Mouse (Mus musculus): ENCODE results near the gene Gm45208. TPM values are rescaled to one million over a fixed set of nuclear protein-coding genes. Genes with fewer than 3 reads are reported as not detected.
"Not testable (repeated sequence)": the region's sequence is repeated elsewhere in the genome, so short reads cannot be mapped to it uniquely, and the experiment has no call there.

Gene Gm45208
- polyA plus RNA-seq, 1 experiment: 0.46 TPM

DNA sequence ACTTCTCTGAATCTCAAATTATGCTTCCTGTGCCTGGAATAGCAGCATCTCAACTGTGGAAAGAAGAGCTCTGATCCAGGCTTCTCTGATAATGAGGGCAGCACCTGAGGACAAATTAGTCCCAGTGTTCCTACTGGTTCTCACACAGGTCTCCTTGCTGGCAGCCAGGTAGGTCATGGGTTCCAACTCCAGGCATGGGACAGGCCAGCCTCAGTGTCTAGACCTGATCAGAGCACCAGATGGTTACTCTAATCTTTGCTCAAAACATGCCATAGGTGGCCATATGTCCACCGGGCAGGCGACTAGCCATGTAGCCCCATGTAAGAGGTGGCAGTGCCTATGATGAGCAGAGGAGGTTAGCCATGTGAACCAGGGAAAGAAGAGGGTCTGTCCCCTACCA lies 33.7 kb upstream of the Gm45208 start:
- TF ChIP-seq POLR2A (IDR thresholded peaks at IDR 0.05; ENCODE audit: extremely low read depth, insufficient read depth, low read length) (no peak), CTCF (IDR thresholded peaks at IDR 0.05; ENCODE audit: extremely low read depth, insufficient read depth, low read length) (no peak)
- H3K4me3 ChIP-seq (ENCODE audit: insufficient read depth, low read length): no peak overlapping the region
- no peaks in the 10 kb centered on the region for H3K4me1 ChIP-seq (ENCODE audit: control insufficient read depth, insufficient read depth, low read length)
- H3K27ac ChIP-seq (ENCODE audit: insufficient read depth, low read length): no peak overlapping the region

- no peak overlapping the region for H3K27ac ChIP-seq (ENCODE audit: insufficient read depth, low read length)
- H3K4me1 ChIP-seq (ENCODE audit: control insufficient read depth, insufficient read depth, low read length): no peaks in the 10 kb centered on the region
- no peak overlapping the region for H3K4me3 ChIP-seq (ENCODE audit: insufficient read depth, low read length)
- TF ChIP-seq POLR2A (IDR thresholded peaks at IDR 0.05; ENCODE audit: extremely low read depth, insufficient read depth, low read length) (no peak), CTCF (IDR thresholded peaks at IDR 0.05; ENCODE audit: extremely low read depth, insufficient read depth, low read length) (no peak)
Observed at GRCm38 (mm10) chrX:7690486-7690885, 31.6 kb upstream of the Gm45208 start.

- Histone ChIP-seq H3K27ac (ENCODE audit: insufficient read depth, low read length) (no peak overlapping the region), H3K4me3 (ENCODE audit: insufficient read depth, low read length) (no peak overlapping the region), H3K4me1 (ENCODE audit: control insufficient read depth, insufficient read depth, low read length) (no peaks in the 10 kb centered on the region)
- peak; percentile 24; the same call in 1 of the 2 replicates for TF ChIP-seq CTCF (IDR thresholded peaks at IDR 0.05; ENCODE audit: extremely low read depth, insufficient read depth, low read length)
- no peak for TF ChIP-seq POLR2A (IDR thresholded peaks at IDR 0.05; ENCODE audit: extremely low read depth, insufficient read depth, low read length)
Observed at GRCm38 (mm10) chrX:7692862-7693261, 29.2 kb upstream of the Gm45208 start.

- Histone ChIP-seq H3K4me3 (ENCODE audit: insufficient read depth, low read length) (no peak overlapping the region; the same call in 1 of the 2 replicates), H3K27ac (ENCODE audit: insufficient read depth, low read length) (no peak overlapping the region), H3K4me1 (ENCODE audit: control insufficient read depth, insufficient read depth, low read length) (no peaks in the 10 kb centered on the region)
- TF ChIP-seq CTCF (IDR thresholded peaks at IDR 0.05; ENCODE audit: extremely low read depth, insufficient read depth, low read length): no peak
- no peak for TF ChIP-seq POLR2A (IDR thresholded peaks at IDR 0.05; ENCODE audit: extremely low read depth, insufficient read depth, low read length)
Observed at GRCm38 (mm10) chrX:7696520-7696919, 25.5 kb upstream of the Gm45208 start.

- Histone ChIP-seq H3K4me3 (ENCODE audit: insufficient read depth, low read length) (peak within 1 kb of the TSS; percentile 70), H3K27ac (ENCODE audit: insufficient read depth, low read length) (no peak within 1 kb of the TSS), H3K4me1 (ENCODE audit: control insufficient read depth, insufficient read depth, low read length) (no peaks in the 10 kb centered on the region)
- TF ChIP-seq POLR2A (IDR thresholded peaks at IDR 0.05; ENCODE audit: extremely low read depth, insufficient read depth, low read length): peak; percentile 68; the same call in 1 of the 2 replicates
- no peak for TF ChIP-seq CTCF (IDR thresholded peaks at IDR 0.05; ENCODE audit: extremely low read depth, insufficient read depth, low read length)
Observed at GRCm38 (mm10) chrX:7696954-7697381, 25.1 kb upstream of the Gm45208 start, which contains the start of gene Gpkow. Gpkow (plus strand) TSS chrX:7697131.

DNA sequence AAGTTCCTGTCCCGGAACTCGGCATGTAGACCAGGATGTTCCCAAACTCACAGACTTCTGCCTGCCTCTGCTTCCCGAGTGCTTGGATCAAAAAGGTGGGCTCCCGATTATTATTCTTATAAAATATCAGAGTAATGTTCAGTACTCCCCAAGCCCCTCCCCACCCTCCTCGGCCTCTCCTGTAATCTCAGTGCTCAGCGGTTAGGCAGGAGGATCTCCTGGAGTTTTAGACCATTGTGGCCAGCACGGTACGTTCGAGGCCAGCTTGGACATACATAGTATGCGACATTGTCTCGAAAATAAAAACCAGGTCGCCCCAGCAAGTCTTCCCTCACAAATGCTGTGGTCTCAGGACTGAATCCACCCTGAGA lies 8.3 kb upstream of the Gm45208 start:
- H3K27ac ChIP-seq (ENCODE audit: insufficient read depth, low read length); H3K4me1 ChIP-seq (ENCODE audit: control insufficient read depth, insufficient read depth, low read length): not testable (repeated sequence)
- H3K4me3 ChIP-seq (ENCODE audit: insufficient read depth, low read length): peak overlapping the region; percentile 43

GRCm38 (mm10) chrX:7714135-7714899 lies 7.7 kb upstream of the Gm45208 start, which contains the start of gene Wdr45:
Wdr45 (plus strand) TSS chrX:7714333.
- Histone ChIP-seq H3K27ac (ENCODE audit: insufficient read depth, low read length) (peak within 1 kb of the TSS; percentile 52), H3K4me3 (ENCODE audit: insufficient read depth, low read length) (peak within 1 kb of the TSS; percentile 43)
- not testable (repeated sequence) for H3K4me1 ChIP-seq (ENCODE audit: control insufficient read depth, insufficient read depth, low read length)

- H3K4me3 ChIP-seq (ENCODE audit: insufficient read depth, low read length); H3K4me1 ChIP-seq (ENCODE audit: control insufficient read depth, insufficient read depth, low read length): not testable (repeated sequence)
Observed at GRCm38 (mm10) chrX:7716058-7716457, 6.0 kb upstream of the Gm45208 start.

DNA sequence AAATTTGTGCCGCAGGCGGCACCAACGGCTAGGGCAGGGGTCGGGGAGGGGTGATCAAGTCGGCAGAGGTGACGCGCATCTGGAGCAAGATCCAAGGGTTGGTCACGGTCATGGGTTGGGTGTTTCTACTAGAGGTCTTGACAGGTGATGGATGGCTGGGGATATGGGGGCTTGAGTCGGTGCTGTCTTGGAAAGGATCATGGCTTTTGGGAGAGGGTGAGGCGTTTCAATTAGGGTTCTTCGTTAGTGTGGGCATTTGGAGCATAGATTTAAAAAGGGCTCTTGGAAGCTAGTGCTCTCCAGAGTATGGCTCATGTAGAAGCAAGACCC lies 202 bp downstream of the Gm45208 start:
- peak overlapping the region; percentile 89 for H3K27ac ChIP-seq (ENCODE audit: insufficient read depth, low read length)
- H3K4me1 ChIP-seq (ENCODE audit: control insufficient read depth, insufficient read depth, low read length): no peaks in the 10 kb centered on the region
- TF ChIP-seq CTCF (IDR thresholded peaks at IDR 0.05; ENCODE audit: extremely low read depth, insufficient read depth, low read length) (no peak), POLR2A (IDR thresholded peaks at IDR 0.05; ENCODE audit: extremely low read depth, insufficient read depth, low read length) (no peak)
- peak overlapping the region; percentile 85 for H3K4me3 ChIP-seq (ENCODE audit: insufficient read depth, low read length)

More at GRCm38 (mm10) chrX:7716058-7716457, 6.0 kb upstream of the Gm45208 start:
- H3K27ac ChIP-seq (ENCODE audit: insufficient read depth, low read length): not testable (repeated sequence)

DNA sequence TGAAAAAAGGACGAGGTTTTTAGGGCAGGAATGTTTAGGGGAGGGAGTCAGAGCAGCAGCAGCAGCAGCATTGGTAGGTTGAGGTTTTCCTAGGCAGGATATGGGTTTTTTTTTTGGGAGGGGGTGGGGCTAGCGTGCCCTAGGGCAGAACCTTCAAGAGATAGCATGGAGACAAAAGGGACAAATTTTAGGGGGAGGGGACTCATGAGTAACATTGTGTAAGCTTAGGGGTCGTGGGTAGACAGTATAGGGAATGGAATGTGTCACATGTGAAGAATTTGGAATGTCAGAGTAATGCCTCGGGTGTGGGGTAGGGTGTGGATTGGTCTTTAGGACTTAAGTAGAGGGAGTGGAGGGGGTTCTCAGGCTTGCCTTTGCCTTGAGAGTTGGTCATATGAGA lies 646 bp downstream of the Gm45208 start:
- Histone ChIP-seq H3K4me3 (ENCODE audit: insufficient read depth, low read length) (peak overlapping the region; percentile 85), H3K4me1 (ENCODE audit: control insufficient read depth, insufficient read depth, low read length) (no peaks in the 10 kb centered on the region), H3K27ac (ENCODE audit: insufficient read depth, low read length) (no peak overlapping the region)
- no peak for TF ChIP-seq POLR2A (IDR thresholded peaks at IDR 0.05; ENCODE audit: extremely low read depth, insufficient read depth, low read length)
- no peak for TF ChIP-seq CTCF (IDR thresholded peaks at IDR 0.05; ENCODE audit: extremely low read depth, insufficient read depth, low read length)

Data from cortical plate, adult 2 months (tissue).